Mouse (Mus musculus) fat pad, adult 2 months (tissue): ENCODE results near the gene Slc12a4.
A peak's percentile ranks its signal among the peaks of the same experiment; 100 is the strongest.

Source experiments
- DNase-seq: peaks from one replicate; pipeline ENCODE4 v3.0.0-alpha.2; 2011; ENCODE audit warnings: low read depth, low spot score; ENCODE audit errors: extremely low read depth

Slc12a4 gene

GRCm38 (mm10) chr8:105935105-105935504, 30.8 kb downstream of the Slc12a4 start:
- no peak for DNase-seq

GRCm38 (mm10) chr8:105933762-105934161, 32.1 kb downstream of the Slc12a4 start, which contains the start of gene Ctrl:
TSS of gene Ctrl (minus strand) at chr8:105933862.
- DNase-seq = no peak

- no peak for DNase-seq
These were observed 33.4 kb downstream of the Slc12a4 start for GRCm38 (mm10) chr8:105932525-105932924.

- no peak for DNase-seq
These were observed 34.6 kb downstream of the Slc12a4 start for GRCm38 (mm10) chr8:105931271-105931670.

GRCm38 (mm10) chr8:105930602-105931001, 35.3 kb downstream of the Slc12a4 start:
- no peak for DNase-seq

- DNase-seq = no peak
These were observed 40.8 kb downstream of the Slc12a4 start for GRCm38 (mm10) chr8:105925123-105925522.

GRCm38 (mm10) chr8:105919390-105919789, 46.5 kb downstream of the Slc12a4 start:
- DNase-seq = no peak

GRCm38 (mm10) chr8:105900941-105901616, 64.8 kb downstream of the Slc12a4 start:
- DNase-seq = no peak

GRCm38 (mm10) chr8:105900180-105900940, 65.5 kb downstream of the Slc12a4 start, which contains the start of gene Pskh1:
TSS of gene Pskh1 (plus strand) at chr8:105900441.
- DNase-seq = peak; percentile 21

GRCm38 (mm10) chr8:105897801-105898480, 68.0 kb downstream of the Slc12a4 start:
- DNase-seq = no peak
